Mouse (Mus musculus): Measurements from ENCODE around the gene Tfcp2.

Tfcp2 gene

GRCm38 (mm10) chr15:100551326-100552307 lies at the start of gene Tfcp2:
Gene Tfcp2, minus strand, starts transcription at chr15:100552008.
- DNase-seq = peak; percentile 99 to 100

GRCm38 (mm10) chr15:100600696-100601272 lies 49.0 kb upstream of the Tfcp2 start:
- DNase-seq = peak; percentile 20 to 53

- DNase-seq = peak; percentile 78 to 90
Measured at GRCm38 (mm10) chr15:100600047-100600695, 48.4 kb upstream of the Tfcp2 start.

GRCm38 (mm10) chr15:100599276-100600046 lies 47.7 kb upstream of the Tfcp2 start, which contains the start of gene Pou6f1:
Gene Pou6f1, minus strand, starts transcription at chr15:100599984.
- DNase-seq = peak; percentile 80 to 87

GRCm38 (mm10) chr15:100598883-100599275 lies 47.1 kb upstream of the Tfcp2 start:
- peak; percentile 68 to 77 for DNase-seq

- peak; percentile 40 to 64 for DNase-seq
Measured at GRCm38 (mm10) chr15:100598287-100598882, 46.6 kb upstream of the Tfcp2 start.

- DNase-seq = peak; percentile 32 to 63
Measured at GRCm38 (mm10) chr15:100592817-100593216, 41.0 kb upstream of the Tfcp2 start.

- DNase-seq = no peak
Measured at GRCm38 (mm10) chr15:100590436-100590835, 38.6 kb upstream of the Tfcp2 start.

GRCm38 (mm10) chr15:100588297-100588696 lies 36.5 kb upstream of the Tfcp2 start:
- DNase-seq = peak in 1 of 2 experiments; percentile 29

- peak; percentile 79 to 93 for DNase-seq
Measured at GRCm38 (mm10) chr15:100587166-100587565, 35.4 kb upstream of the Tfcp2 start.

- DNase-seq = peak in 1 of 2 experiments; percentile 43
Measured at GRCm38 (mm10) chr15:100585931-100586330, 34.1 kb upstream of the Tfcp2 start.

GRCm38 (mm10) chr15:100580108-100580507 lies 28.3 kb upstream of the Tfcp2 start:
- DNase-seq = no peak

GRCm38 (mm10) chr15:100577972-100578371 lies 26.2 kb upstream of the Tfcp2 start:
- no peak for DNase-seq

GRCm38 (mm10) chr15:100576810-100577209 lies 25.0 kb upstream of the Tfcp2 start:
- peak in 1 of 2 experiments; percentile 49 for DNase-seq

- no peak for DNase-seq
Measured at GRCm38 (mm10) chr15:100576392-100576791, 24.6 kb upstream of the Tfcp2 start.

- DNase-seq = peak; percentile 80 to 89
Measured at GRCm38 (mm10) chr15:100575366-100575765, 23.6 kb upstream of the Tfcp2 start.

GRCm38 (mm10) chr15:100574378-100574777 lies 22.6 kb upstream of the Tfcp2 start:
- DNase-seq = peak in 1 of 2 experiments; percentile 37

GRCm38 (mm10) chr15:100573946-100574345 lies 22.1 kb upstream of the Tfcp2 start:
- DNase-seq = peak; percentile 55 to 81

GRCm38 (mm10) chr15:100569239-100569638 lies 17.4 kb upstream of the Tfcp2 start:
- no peak for DNase-seq

GRCm38 (mm10) chr15:100566531-100566930 lies 14.7 kb upstream of the Tfcp2 start:
- no peak for DNase-seq

GRCm38 (mm10) chr15:100557705-100558433 lies 6.1 kb upstream of the Tfcp2 start:
- DNase-seq = no peak

All from kidney, postnatal 25 days (tissue).